ENCODE assay signal across 27 mouse cellular contexts in genomic region chr17:72017329-72017728, GRCm38 (mm10).
"Had no signal": no experiment of that assay in that cellular context is flagged by ENCODE, and none has a peak within 500 bp of the region (broad histone marks: within the 10 kb centered on the region; RNA-seq: fewer than 3 reads in every experiment).

No protein-coding gene starts in this region.

- H3K9me3 ChIP-seq: embryonic facial prominence, embryonic 10.5 days; embryonic facial prominence, embryonic 12.5 days; embryonic facial prominence, embryonic 13.5 days; embryonic facial prominence, embryonic 15.5 days; forebrain, embryonic 10.5 days; forebrain, embryonic 12.5 days; forebrain, embryonic 13.5 days; forebrain, embryonic 15.5 days had no signal

- H3K4me3 ChIP-seq: embryonic facial prominence, embryonic 10.5 days; embryonic facial prominence, embryonic 12.5 days; embryonic facial prominence, embryonic 13.5 days; embryonic facial prominence, embryonic 15.5 days; erythroblast, embryonic 14.5 days; forebrain, embryonic 10.5 days; forebrain, embryonic 12.5 days; forebrain, embryonic 13.5 days; forebrain, embryonic 15.5 days; gastrocnemius, adult 2 months; heart, adult 2 months had no signal

- H3K4me1 ChIP-seq: embryonic facial prominence, embryonic 12.5 days; forebrain, embryonic 10.5 days; forebrain, embryonic 12.5 days; forebrain, embryonic 13.5 days had no signal

- H3K36me3 ChIP-seq: embryonic facial prominence, embryonic 10.5 days; embryonic facial prominence, embryonic 12.5 days; embryonic facial prominence, embryonic 13.5 days; embryonic facial prominence, embryonic 15.5 days; forebrain, embryonic 10.5 days; forebrain, embryonic 12.5 days; forebrain, embryonic 15.5 days had no signal

- H3K27ac ChIP-seq: embryonic facial prominence, embryonic 10.5 days; embryonic facial prominence, embryonic 12.5 days; embryonic facial prominence, embryonic 13.5 days; embryonic facial prominence, embryonic 15.5 days; forebrain, embryonic 10.5 days; forebrain, embryonic 12.5 days; forebrain, embryonic 13.5 days; forebrain, embryonic 15.5 days; gastrocnemius, adult 2 months; heart, adult 2 months had no signal

- H3K4me2 ChIP-seq: embryonic facial prominence, embryonic 12.5 days; embryonic facial prominence, embryonic 13.5 days; embryonic facial prominence, embryonic 15.5 days; forebrain, embryonic 12.5 days; forebrain, embryonic 13.5 days; forebrain, embryonic 15.5 days had no signal

- DNase-seq: cerebellum, adult 8-10 months; cerebellum, adult 9-10 months; cerebellum, adult 9-11 months; cerebellum, postnatal 10 days; cerebellum, postnatal 14 days; cerebellum, postnatal 25 days; cerebellum, postnatal 36 days; embryo, embryonic 11 days; forebrain, postnatal 0 days; gastrocnemius, adult 2 months; gastrocnemius, postnatal 10 days; gastrocnemius, postnatal 14 days; gastrocnemius, postnatal 25 days; gastrocnemius, postnatal 36 days; heart, adult 18-20 months; heart, adult 2 months had no signal

- ATAC-seq: forebrain, embryonic 13.5 days; forebrain, embryonic 14.5 days; forebrain, embryonic 15.5 days; forebrain, embryonic 16.5 days; forebrain, postnatal 0 days had no signal

- H3K9ac ChIP-seq: embryonic facial prominence, embryonic 12.5 days; embryonic facial prominence, embryonic 13.5 days; embryonic facial prominence, embryonic 15.5 days; forebrain, embryonic 12.5 days; forebrain, embryonic 13.5 days; forebrain, embryonic 15.5 days; forebrain, postnatal 0 days had no signal

- H3K27me3 ChIP-seq: embryonic facial prominence, embryonic 12.5 days; embryonic facial prominence, embryonic 13.5 days; embryonic facial prominence, embryonic 15.5 days; forebrain, embryonic 12.5 days; forebrain, embryonic 13.5 days; forebrain, embryonic 15.5 days had no signal
